Mouse (Mus musculus) left cerebral cortex, adult 18-20 months (tissue): ENCODE results near the gene Olfr420. TPM values are rescaled to one million over a fixed set of nuclear protein-coding genes. Genes with fewer than 3 reads are reported as not detected.

Source experiments
- DNase-seq, 2 experiments: peaks; one replicate each; pipeline ENCODE4 v3.0.0; 2021 to 2022; ENCODE audit warnings: low spot score in 2 of 2, mixed read lengths in 1 of 2
- long read RNA-seq, 2 experiments: library from polyadenylated mRNA; stranded (forward); transcript quantifications; one replicate each; pipeline ENCODE4 v2.0.0; 2021
- total RNA-seq, 2 experiments: library from RNA; stranded (reverse); gene quantifications; 2 replicates each; pipeline ENCODE4 v1.2.3; 2021

The Olfr420 gene
- total RNA-seq = not detected
- long read RNA-seq, experiment 1 = 0 reads
- long read RNA-seq, experiment 2 = 0 reads

GRCm38 (mm10) chr1:174155333-174155732 is at the start of gene Olfr420:
Gene Olfr420, plus strand, starts transcription at chr1:174155633.
- DNase-seq = no peak

DNA sequence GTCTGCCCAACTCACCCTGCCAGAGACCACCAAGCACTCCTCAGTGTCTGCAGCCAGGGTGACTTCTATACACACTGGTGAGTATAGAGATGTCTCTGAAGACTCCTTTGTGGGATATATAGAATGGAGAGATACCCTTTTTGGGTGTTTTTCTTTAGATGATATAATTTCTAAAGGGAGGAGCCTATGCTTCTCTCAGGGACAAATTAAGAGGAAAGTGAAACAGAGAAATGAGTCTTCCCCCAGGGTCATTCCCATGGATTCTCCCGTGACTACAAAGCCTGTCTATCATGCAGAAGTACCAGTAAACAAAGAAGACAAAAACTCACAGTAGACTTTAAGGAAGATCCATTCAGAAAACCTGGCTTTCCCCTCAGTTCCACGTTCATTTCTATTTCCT is 34.4 kb upstream of the Olfr420 start, which contains the start of gene Olfr231:
Olfr231 (minus strand) TSS at position 101 of the 400 bp plus-strand sequence.
- no peak for DNase-seq

GRCm38 (mm10) chr1:174131217-174131616 is 24.2 kb upstream of the Olfr420 start, which contains the start of gene Olfr424:
Gene Olfr424, plus strand, starts transcription at chr1:174131517.
- no peak for DNase-seq

DNA sequence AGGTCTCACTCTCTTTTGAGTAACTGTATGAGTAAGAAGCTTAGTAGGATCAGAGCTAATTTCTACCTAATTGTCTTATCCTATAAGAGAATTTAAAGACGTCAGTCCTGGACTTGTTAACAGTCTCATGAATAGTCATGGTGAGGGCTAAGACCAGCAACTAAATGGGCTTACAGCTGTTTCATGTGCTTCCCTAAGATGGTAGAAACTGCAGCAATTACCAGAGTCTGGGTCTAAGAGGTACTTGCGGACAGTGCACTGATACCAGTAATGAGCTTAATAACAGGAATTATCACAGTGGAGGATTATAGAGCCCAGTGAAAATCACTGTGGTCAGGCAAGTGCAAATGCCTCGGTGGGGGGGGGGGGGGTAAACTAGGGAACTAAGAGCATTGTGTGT is 23.4 kb upstream of the Olfr420 start:
- DNase-seq = no peak

DNA sequence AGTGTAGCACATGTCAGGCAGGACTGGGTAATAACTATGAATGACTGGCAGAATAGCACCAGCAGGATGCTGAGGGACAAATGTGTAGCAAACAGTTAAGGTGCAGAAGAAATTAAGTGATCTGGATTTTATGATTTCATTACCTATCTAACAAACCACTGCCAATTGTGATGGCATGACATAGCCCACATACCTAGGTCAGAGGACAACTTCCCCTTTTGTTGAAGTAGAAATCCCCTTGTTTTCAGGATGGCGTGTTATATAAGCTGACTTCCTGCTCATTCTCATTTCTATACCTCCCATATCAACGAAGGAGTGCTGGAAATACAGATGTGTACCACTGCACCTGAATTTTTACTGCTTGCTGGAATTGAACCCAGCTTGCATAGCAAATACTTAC is 14.0 kb upstream of the Olfr420 start:
- DNase-seq = no peak

- DNase-seq = no peak
Measured at GRCm38 (mm10) chr1:174146696-174147095, 8.7 kb upstream of the Olfr420 start.

DNA sequence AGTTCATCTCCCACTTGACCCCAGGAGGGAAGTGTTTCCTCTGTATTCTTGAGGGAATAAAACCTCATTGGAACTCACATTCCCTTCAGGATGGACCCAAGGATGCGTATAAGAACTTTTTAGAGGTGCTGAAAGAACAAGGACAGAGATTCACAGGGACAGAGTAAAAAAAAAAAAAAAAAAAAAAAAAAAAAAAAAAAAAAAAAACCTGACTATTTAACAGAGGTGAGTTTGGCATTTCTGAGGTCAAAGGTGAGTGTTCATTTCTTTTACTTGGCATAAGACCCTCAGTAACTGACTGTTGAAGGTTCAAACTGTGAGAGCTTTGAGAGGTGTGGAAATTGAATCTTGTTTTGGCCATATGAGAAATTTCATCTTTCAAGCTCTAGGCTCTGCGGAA is 6.1 kb upstream of the Olfr420 start:
- DNase-seq = no peak

DNA sequence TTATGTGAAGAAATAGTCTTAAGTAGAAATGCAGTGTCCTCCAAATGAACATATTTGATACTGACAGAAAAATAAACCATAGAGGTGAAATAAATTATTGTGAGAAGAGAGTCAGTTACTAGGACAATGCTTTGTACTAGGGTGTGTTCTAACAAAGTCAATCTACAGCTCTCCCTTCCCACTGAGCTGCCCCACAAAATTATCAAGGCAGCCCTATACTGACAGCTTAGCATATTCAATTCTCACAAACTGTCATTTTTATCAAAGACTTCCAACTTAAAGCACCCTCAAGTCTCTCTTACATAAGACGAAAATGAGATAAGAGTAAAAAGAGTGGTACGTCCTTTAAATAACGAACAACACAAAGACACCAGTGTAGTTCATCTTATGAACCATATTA is 2.2 kb downstream of the Olfr420 start:
- DNase-seq = no peak

DNA sequence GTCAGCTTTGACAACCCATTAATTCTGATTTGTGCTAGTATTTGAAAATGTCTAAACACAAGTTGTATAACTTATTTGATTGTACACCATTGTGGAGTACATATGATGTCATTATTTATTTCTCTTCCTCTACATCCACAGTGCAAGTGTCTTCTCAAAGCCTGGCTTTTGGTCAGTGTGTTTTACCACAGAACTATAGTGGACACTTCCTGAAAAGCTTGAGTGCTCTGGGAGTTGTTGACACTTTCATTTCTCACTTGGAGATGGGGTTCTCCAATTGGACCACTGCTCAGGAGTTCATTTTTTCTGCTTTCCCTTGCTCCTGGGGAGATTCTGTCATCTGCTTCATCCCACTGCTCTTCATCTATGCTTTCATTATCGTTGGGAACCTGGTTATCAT is 3.1 kb downstream of the Olfr420 start:
- no peak for DNase-seq

- DNase-seq = no peak
Measured at GRCm38 (mm10) chr1:174159095-174159494, 3.7 kb downstream of the Olfr420 start.

DNA sequence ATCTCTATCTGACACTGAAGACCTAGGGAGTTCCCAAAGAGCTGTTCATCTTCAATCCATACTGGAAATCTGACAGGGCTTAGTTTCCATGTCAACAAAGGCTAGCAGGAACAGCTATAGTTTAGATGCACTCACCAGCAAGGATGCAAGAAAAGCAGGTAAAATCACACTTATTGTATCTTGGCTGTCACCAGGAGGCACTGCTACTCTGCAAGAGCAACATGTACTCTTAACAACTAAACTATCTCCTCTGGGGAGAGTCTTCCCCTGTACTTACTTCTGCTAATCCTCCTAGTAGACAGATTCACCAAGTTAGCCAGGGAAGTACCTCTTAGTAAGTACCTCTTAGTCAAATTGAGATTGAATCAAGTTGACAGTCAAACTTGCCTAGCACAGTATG is 13.6 kb downstream of the Olfr420 start:
- DNase-seq = no peak

DNA sequence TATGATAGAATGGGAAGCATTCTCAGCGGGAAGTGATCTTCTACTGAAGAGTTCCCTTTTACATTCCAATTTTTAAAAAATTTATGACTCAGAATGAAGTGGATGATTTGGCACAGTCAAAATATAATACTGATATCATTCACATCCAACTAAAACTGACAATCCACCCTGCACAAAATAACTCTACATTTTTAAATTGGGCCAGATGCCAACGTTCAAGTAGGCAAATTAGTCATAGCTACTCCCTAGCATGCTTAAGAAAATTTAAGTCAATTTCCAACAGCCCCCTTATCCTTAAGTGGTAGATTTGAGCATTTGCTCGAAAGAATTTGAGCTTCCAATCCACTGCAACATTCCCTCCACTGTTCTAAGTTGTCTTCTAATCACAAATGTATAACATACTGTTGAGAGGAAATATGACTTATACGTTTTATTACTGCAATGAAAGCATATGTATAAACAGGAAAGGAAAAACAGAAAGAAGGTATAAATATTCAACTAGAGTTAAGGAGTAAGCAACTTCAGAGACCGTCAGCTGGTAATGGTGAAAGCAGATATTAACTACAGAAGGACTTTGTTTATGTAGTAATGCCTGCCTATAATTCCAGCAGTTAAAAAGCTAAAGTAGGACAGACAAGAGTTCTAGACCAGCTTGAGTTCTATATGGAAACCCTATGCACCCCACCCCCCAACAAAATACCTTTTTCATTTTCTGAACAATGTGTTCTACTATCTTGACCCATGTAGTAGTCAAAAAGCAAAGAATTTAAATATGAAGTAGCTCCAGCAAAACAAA is 15.5 kb downstream of the Olfr420 start:
- DNase-seq = no peak

DNA sequence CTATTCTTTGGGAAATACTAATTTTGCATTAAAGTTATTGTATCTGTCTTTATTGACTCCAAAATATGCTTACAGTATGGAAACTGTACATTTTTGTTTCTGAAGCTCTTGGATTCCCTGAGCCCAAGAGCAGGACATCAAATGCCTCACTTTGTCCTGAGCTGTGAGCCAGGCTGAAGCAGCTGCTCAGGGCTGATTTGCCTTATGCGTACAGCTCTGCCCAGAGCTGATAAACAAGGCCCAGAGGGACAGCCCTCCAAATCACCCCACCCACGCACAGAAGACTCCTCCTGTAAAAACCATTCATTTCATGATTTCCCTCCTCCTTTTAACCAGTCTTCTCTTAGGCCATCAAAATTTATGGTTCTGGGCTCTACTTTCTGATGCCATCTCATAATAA is 16.1 kb downstream of the Olfr420 start:
- DNase-seq = no peak

DNA sequence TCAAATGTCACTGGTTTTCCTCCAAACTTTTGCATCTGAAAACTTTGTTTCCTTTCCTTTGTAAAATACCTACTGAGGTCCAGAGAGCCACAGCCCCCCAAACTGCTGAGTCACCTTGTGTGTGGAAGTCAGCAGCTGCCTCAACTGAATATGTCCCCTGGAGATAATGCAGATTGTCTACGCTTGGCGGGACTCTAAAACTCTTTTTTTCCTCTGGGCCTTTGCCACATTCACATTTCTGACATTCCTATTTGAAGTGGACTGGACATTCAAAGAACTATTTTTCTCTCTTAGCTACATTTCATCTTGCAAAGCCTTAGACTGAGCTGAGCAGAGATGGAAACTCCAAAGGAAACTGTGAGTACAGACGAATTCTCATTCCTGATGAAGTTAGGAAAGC is 17.2 kb downstream of the Olfr420 start, which contains the start of gene Spta1:
Spta1 (plus strand) TSS at position 172 of the 400 bp plus-strand sequence.
- DNase-seq = no peak

GRCm38 (mm10) chr1:174204699-174205098 is 49.3 kb downstream of the Olfr420 start:
- DNase-seq = peak in 1 of 2 experiments; percentile 1

Other genes with a start within 250 kb of the Olfr420 start
- not detected for gene Ifi211, start 242.6 kb upstream of the Olfr420 start, total RNA-seq
- 1 to 10 TPM in 1 of 2 experiments, under 1 TPM in 1; 0.86 to 1.6 TPM for gene Mndal, start 213.1 kb upstream of the Olfr420 start, total RNA-seq
- gene Ifi203, start 213.0 kb upstream of the Olfr420 start, total RNA-seq = under 1 TPM; 0.53 to 0.59 TPM
- not detected for gene Ifi202b, start 172.9 kb upstream of the Olfr420 start, total RNA-seq
- gene Ifi205, start 123.8 kb upstream of the Olfr420 start, total RNA-seq = not detected
- gene Olfr433, start 114.9 kb upstream of the Olfr420 start, total RNA-seq = not detected
- gene Olfr432, start 106.4 kb upstream of the Olfr420 start, total RNA-seq = not detected
- not detected for gene Olfr430, start 89.0 kb upstream of the Olfr420 start, total RNA-seq
- gene Olfr429, start 71.3 kb upstream of the Olfr420 start, total RNA-seq = not detected
- gene Olfr427, start 58.7 kb upstream of the Olfr420 start, total RNA-seq = not detected
- not detected for gene Olfr231, start 34.5 kb upstream of the Olfr420 start, total RNA-seq
- not detected for gene Olfr424, start 24.1 kb upstream of the Olfr420 start, total RNA-seq
- gene Spta1, start 17.1 kb downstream of the Olfr420 start, total RNA-seq = under 1 TPM; 0.05 to 0.07 TPM
- gene Olfr419, start 96.4 kb downstream of the Olfr420 start, total RNA-seq = not detected
- gene Mptx1, start 174.9 kb downstream of the Olfr420 start, total RNA-seq = not detected
- gene Olfr417, start 209.5 kb downstream of the Olfr420 start, total RNA-seq = not detected
- not detected for gene Olfr248, start 235.4 kb downstream of the Olfr420 start, total RNA-seq